Mouse (Mus musculus) heart, adult 2 months (tissue): ENCODE measurements at regions not wholly inside any gene's neighbourhood (a gene's known extent, or its start where the extent isn't known, plus 50 kb on each side); places are given as distances from the start of the nearest gene placed in this dataset.

Experiments
- CTCF ChIP-seq: fragments of 200-600 bp; IDR thresholded peaks from 2 replicates; pipeline ENCODE4 v1.8.1; 2022; ENCODE audit warnings: antibody characterized with exemption, mild to moderate bottlenecking, moderate library complexity
- POLR2A ChIP-seq: fragments of 200-500 bp; IDR thresholded peaks from 2 replicates; pipeline ENCODE4 v1.6.1; 2011; ENCODE audit warnings: mild to moderate bottlenecking, low read depth, low read length, control low read depth; ENCODE audit not compliant: insufficient read depth

- TF ChIP-seq CTCF: no peak
- TF ChIP-seq POLR2A: no peak
Measured at GRCm38 (mm10) chr1:156997476-156998305, 58.3 kb upstream of the Ralgps2 start.
